Mouse (Mus musculus): ENCODE data around the gene Zfp322a. TPM values are rescaled to one million over a fixed set of nuclear protein-coding genes. Genes with fewer than 3 reads are reported as not detected.
"Not testable (repeated sequence)": the region's sequence is repeated elsewhere in the genome, so short reads cannot be mapped to it uniquely, and the experiment has no call there.

The Zfp322a gene
- total RNA-seq, 1 experiment from 2014 or later: 42.7 TPM

DNA sequence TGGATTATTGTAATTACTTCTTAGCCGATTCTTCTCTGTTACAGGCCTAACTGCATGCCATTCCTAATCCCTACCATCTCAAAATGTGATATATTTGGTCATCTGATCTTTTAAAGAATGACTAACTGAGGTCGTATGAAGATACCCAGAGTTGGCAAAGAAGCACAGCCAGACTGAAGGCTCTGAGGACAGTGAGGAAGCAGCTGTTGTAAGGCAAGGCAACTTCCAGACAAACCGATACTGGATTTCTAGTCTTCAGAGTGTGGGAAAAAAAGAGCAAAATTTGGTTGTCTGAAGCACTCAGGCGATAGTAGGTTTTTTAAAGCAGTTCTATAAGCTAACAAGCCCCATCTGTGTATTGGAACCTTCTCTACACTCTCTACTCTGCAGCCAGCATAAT lies 7.5 kb downstream of the Zfp322a start:
- no peak for ATAC-seq (replicated peaks; ENCODE audit: insufficient number of reproducible peaks, low FRiP score, low TSS enrichment, poor library complexity, severe bottlenecking)

DNA sequence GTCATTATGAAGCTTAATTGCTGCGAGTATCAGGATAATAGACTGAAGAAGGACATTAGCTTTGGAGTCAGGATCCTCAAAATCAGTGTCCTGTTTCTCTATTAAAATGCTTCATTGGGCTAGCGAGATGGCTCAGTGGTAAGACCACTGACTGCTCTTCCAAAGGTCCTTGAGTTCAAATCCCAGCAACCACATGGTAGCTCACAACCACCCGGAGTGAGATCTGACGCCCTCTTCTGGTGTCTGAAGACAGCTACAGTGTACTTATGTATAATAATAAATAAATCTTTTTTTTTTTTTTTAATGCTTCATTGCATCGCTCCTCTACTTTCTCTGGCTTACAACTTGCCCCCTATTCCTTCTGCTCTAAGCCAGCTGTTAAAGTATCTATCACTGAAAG lies 14.5 kb downstream of the Zfp322a start:
- not testable (repeated sequence) for ATAC-seq (replicated peaks; ENCODE audit: insufficient number of reproducible peaks, low FRiP score, low TSS enrichment, poor library complexity, severe bottlenecking)

DNA sequence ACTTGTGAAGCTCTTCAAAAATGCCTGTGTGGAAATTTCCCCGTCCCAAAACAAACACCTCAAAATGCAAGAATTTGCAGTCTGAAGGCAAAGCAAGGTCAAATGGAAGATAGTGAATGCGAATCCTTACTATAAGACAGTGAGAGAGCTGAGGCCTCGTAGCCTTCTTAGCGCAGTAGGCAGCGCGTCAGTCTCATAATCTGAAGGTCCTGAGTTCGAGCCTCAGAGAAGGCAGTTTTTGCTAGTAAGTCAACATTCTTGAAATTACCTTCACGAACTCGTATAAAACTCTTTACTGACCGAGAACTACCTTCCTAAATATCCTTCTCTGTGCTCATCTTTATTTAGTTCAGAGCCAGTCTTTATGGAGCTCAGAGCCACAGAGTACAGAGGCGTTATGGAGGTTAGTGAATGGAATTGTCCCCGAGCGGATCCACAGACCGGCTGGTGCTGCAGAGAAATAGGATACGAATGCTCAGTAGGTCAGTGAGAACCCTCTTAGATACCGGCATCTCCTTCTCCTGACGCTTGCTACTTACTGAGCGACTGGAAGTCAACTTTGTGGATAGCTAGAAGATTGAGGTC lies 51.6 kb downstream of the Zfp322a start:
- ATAC-seq (replicated peaks; ENCODE audit: insufficient number of reproducible peaks, low FRiP score, low TSS enrichment, poor library complexity, severe bottlenecking): no peak

DNA sequence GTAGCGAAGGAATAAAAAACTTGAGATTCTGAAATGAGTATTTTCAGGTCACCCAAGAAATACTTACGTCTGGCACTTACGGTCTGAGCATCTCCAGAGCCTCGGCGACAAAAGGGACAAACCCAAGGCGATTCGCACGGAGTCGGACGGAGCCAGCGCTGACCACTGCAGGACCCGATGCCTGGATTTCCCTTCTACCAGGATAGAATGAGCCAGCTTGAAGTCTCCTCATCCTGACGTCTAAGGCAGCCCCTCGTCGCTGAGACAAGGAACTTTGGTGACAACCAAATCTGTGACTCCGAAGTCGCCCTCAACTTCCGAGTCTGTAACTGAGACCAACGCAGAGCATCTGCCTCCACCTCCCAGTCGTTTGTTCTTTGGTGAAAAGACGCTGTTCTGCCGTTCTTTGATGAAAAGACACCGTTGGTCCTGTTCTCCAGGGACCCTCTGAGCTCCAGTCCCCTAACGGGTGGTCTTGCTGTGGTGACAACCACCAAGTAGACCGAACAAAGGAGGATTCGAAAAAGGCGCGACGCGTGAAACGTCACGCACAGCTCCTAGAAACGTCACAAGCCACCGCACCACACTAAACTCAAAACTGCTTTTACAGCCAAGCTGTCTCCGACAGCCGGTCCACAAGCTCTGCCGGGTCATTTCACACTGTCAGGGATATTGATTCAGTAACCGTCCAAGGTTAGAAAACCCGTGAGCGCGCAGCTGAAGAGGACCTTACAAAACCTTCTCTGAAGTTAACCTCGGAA lies 55.9 kb downstream of the Zfp322a start:
- no peak for ATAC-seq (replicated peaks; ENCODE audit: insufficient number of reproducible peaks, low FRiP score, low TSS enrichment, poor library complexity, severe bottlenecking)

DNA sequence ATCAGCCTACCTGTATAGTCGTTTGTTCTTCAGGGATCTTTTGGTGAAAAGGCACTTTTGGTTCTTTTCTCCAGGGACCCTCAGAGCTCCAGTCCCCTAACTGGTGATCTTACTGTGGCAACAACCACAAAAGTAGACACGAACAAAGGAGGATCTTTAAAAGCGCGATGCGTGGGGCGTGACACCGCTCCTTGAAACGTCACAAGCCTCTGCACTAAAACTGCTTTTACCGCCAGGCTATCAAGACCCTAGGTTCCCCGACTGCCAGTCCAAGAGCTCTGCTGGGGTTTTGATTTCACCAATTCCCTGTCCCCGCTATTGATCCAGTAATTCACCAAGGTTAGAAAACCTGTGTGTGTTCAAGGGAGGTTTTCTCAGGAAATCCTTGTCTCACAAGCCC lies 59.0 kb downstream of the Zfp322a start:
- ATAC-seq (replicated peaks; ENCODE audit: insufficient number of reproducible peaks, low FRiP score, low TSS enrichment, poor library complexity, severe bottlenecking): no peak

DNA sequence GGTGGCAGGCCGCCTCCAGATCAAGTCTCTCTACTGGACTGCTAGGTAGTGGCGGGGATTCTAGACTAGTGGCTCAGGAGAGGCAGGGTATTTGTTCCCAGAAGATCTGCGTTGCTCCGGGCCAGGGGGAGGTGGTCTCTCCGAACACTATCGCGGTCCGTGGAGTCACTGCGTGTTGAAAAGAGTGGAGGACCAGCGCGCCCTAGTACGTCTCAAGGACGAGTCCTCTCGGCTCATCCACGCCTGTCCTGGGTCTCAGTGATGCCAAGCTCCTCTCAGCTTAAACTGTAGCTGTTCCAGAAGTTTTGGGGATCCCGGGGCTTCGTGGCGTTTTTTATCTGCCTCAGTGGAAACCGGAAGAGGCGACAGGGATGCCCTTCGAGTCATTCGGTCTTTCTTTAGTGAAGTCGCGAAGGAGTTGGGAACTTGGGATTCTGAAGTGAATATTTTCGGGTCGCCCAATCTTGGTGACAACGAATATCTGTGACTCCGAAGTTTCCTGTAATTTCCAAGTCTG lies 59.5 kb downstream of the Zfp322a start:
- ATAC-seq (replicated peaks; ENCODE audit: insufficient number of reproducible peaks, low FRiP score, low TSS enrichment, poor library complexity, severe bottlenecking): no peak

DNA sequence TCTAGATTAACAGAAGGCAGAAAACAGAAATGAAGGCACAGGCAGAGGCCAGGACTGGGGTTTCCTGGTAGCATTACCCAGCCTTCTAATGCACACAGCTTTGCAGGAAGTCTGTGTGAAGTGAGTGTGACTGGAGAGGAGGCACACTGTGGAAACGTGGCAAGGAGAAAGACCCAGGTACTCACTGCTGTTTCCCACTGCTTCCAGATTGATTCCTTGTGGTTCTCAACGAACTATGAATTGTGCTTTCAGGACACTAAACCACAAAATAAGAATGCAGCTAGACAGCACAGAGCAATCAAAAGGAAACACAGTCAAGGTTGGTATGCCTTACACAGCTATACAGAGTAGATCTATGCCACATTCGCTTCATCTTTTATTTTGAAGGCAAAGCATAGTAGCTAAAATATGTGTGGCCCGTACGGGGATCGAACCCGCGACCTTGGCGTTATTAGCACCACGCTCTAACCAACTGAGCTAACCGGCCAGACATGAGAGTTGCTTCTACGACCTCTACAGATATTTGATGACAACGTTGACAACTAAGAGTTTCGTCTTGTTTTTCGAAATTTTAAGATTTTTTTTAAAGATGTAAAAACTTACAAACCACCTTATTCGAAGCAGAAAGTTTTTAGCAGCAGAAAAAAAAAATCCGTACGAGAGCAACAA lies 60.2 kb downstream of the Zfp322a start:
- ATAC-seq (replicated peaks; ENCODE audit: insufficient number of reproducible peaks, low FRiP score, low TSS enrichment, poor library complexity, severe bottlenecking): not testable (repeated sequence)

DNA sequence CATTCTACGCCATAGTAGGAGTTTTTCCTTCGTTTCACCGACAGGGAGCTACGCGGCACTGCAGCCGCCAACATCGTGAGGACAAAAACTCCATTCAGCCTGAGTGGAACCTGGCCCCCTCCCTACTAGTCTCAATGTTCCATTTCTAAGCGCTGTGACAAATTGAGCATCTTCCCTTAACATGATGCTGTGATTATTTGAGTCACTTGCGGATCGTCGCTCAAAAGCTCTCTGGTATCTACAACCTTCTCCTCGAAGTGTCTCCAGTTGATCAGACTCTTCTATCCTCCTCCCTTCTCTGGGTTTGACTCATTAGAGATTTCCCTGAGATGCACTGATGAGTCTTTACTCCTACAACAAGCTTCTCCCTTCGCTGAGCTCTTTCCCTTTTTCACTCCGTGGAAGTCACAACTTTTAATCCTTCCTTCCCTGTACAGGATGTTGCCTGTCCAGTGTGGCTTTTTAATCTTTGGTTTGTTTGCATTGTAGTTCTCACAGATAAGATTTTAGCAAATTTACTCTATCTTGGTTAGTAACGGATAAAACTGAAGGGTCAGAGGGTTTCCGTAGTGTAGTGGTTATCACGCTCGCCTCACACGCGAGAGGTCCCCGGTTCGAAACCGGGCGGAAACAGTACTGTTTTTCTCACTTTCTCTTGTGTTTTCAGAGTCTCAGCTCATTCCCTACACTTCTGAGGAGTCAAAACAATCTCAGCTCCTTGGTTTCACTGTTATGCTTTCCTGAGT lies 61.8 kb downstream of the Zfp322a start:
- ATAC-seq (replicated peaks; ENCODE audit: insufficient number of reproducible peaks, low FRiP score, low TSS enrichment, poor library complexity, severe bottlenecking): no peak

DNA sequence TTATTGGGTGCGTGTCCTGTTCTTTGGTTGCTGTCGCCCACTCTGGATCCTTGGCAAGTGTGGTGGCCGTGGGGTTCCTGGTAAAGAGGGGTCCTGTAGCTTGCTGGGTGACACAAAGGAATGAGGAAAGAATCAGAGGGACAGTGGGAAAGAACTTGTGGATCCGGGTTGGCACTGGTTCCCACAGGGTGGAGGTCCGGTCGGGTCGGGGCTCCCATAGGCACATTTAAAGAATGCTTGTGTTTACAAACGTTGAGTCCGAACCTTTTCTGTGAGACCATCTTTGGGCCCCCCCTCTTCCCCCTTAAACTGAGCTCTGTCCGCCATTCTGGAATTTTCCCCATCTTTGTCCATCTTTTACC lies 62.3 kb downstream of the Zfp322a start:
- ATAC-seq (replicated peaks; ENCODE audit: insufficient number of reproducible peaks, low FRiP score, low TSS enrichment, poor library complexity, severe bottlenecking): no peak

Other genes starting within 250 kb of the Zfp322a start
- gene Vmn1r218, start 236.1 kb downstream of the Zfp322a start, total RNA-seq (2017): 0.11 TPM in 1 of 3 replicates, not detected in the others
- 0.11 TPM in 1 of 3 replicates, not detected in the others for gene Vmn1r219, start 209.9 kb downstream of the Zfp322a start, total RNA-seq (2017)
- not detected in 3 replicates for gene Vmn1r220, start 181.2 kb downstream of the Zfp322a start, total RNA-seq (2017)
- not detected in 3 replicates for gene Vmn1r221, start 155.1 kb downstream of the Zfp322a start, total RNA-seq (2017)
- gene Vmn1r222, start 133.3 kb downstream of the Zfp322a start, total RNA-seq (2017): not detected in 3 replicates
- gene Vmn1r223, start 122.1 kb downstream of the Zfp322a start, total RNA-seq (2017): not detected in 3 replicates
- gene Abt1, start 54.7 kb upstream of the Zfp322a start, total RNA-seq (2017): 12.1 to 15.9 TPM (median 13.2 TPM) in 3 replicates
- not detected in 3 replicates for gene Btn1a1, start 96.7 kb upstream of the Zfp322a start, total RNA-seq (2017)
- gene Btn2a2, start 119.6 kb upstream of the Zfp322a start, total RNA-seq (2017): not detected in 3 replicates
- 24.5 to 149 TPM (median 46.4 TPM) in 3 replicates for gene Hist1h4h, start 161.8 kb upstream of the Zfp322a start, total RNA-seq (2017)
- 1.4 to 11.6 TPM in 2 of 3 replicates, not detected in the other for gene Hist1h2af, start 164.7 kb upstream of the Zfp322a start, total RNA-seq (2017)
- gene Hist1h3g, start 166.2 kb upstream of the Zfp322a start, total RNA-seq (2017): not detected in 3 replicates
- 0.21 to 4.4 TPM (median 2.1 TPM) in 3 replicates for gene Hist1h2bh, start 174.2 kb upstream of the Zfp322a start, total RNA-seq (2017)
- 0.53 to 21.8 TPM (median 16.4 TPM) in 3 replicates for gene Hist1h3f, start 174.8 kb upstream of the Zfp322a start, total RNA-seq (2017)
- 42.2 to 123 TPM (median 49.9 TPM) in 3 replicates for gene Hist1h4f, start 182.4 kb upstream of the Zfp322a start, total RNA-seq (2017)
- gene Hist1h1d, start 184.1 kb upstream of the Zfp322a start, total RNA-seq (2017): 16.3 to 25.9 TPM (median 21.9 TPM) in 3 replicates
- 12.4 to 48.1 TPM (median 39.4 TPM) in 3 replicates for gene Hist1h3e, start 193.2 kb upstream of the Zfp322a start, total RNA-seq (2017)
- 6.1 to 28.4 TPM (median 15.0 TPM) in 3 replicates for gene Hist1h2ae, start 202.0 kb upstream of the Zfp322a start, total RNA-seq (2017)
- gene Hist1h2bg, start 202.2 kb upstream of the Zfp322a start, total RNA-seq (2017): 86.4 to 193 TPM (median 86.9 TPM) in 3 replicates
- 19.2 to 51.4 TPM (median 45.4 TPM) in 3 replicates for gene Hist1h2bf, start 205.0 kb upstream of the Zfp322a start, total RNA-seq (2017)
- 1.5 to 92.8 TPM (median 16.7 TPM) in 3 replicates for gene Hist1h2ad, start 205.2 kb upstream of the Zfp322a start, total RNA-seq (2017)
- gene Hist1h3d, start 206.6 kb upstream of the Zfp322a start, total RNA-seq (2017): 1.5 to 3.3 TPM (median 2.1 TPM) in 3 replicates
- gene Hist1h4d, start 212.4 kb upstream of the Zfp322a start, total RNA-seq (2017): 78.9 to 170 TPM (median 90.0 TPM) in 3 replicates

Data from monocyte, adult 5-6 weeks (primary cell).